Mouse (Mus musculus) liver, embryonic 14.5 days (tissue): ENCODE measurements around the gene Dph3. TPM values are rescaled to one million over a fixed set of nuclear protein-coding genes. Genes with fewer than 3 reads are reported as not detected.
A peak's percentile ranks its signal among the peaks of the same experiment; 100 is the strongest.
"Not testable (repeated sequence)": the region's sequence is repeated elsewhere in the genome, so short reads cannot be mapped to it uniquely, and the experiment has no call there.

ENCODE experiments used
- ATAC-seq: fragments of 200-750 bp; cut with Nextera tagmentation; 2 replicates; pipeline ENCODE4 v1.8.0; 2017; ENCODE audit warnings: moderate number of reproducible peaks, mild to moderate bottlenecking, moderate library complexity; ENCODE audit not compliant: insufficient read depth
- DNase-seq, 3 experiments: peaks; one replicate each; pipeline ENCODE4 v3.0.0-alpha.2; 2012 to 2013; ENCODE audit warnings: low read depth in 3 of 3, low spot score in 3 of 3
- H3K27ac ChIP-seq: fragments of 300-500 bp; sonication (generic); 2 replicates; pipeline ENCODE4 v1.5.1; 2014; ENCODE audit warnings: moderate library complexity, mild to moderate bottlenecking, control low read depth, inconsistent platforms
- H3K27me3 ChIP-seq: fragments of 300-500 bp; sonication (generic); 2 replicates; pipeline ENCODE4 v1.6.1; 2014; ENCODE audit warnings: mild to moderate bottlenecking, low read length, moderate library complexity; ENCODE audit not compliant: control insufficient read depth, insufficient read depth
- H3K36me3 ChIP-seq: fragments of 300-500 bp; sonication (generic); replicated peaks from 2 replicates; pipeline ENCODE4 v1.6.1; 2014; ENCODE audit warnings: low read depth; ENCODE audit not compliant: control insufficient read depth, insufficient read depth
- H3K4me1 ChIP-seq, 2 experiments: fragments of 200-500 bp in 1 of 2; fragments of 300-500 bp in 1 of 2; sonication (generic) in 1 of 2; replicated peaks; 2 replicates each; pipeline ENCODE4 v1.6.1; 2012 to 2014; ENCODE audit warnings: antibody characterized with exemption in 1 of 2, inconsistent platforms in 1 of 2, low read length in 1 of 2; ENCODE audit not compliant: control insufficient read depth in 2 of 2, insufficient read depth in 2 of 2
- H3K4me2 ChIP-seq: fragments of 300-500 bp; sonication (generic); 2 replicates; pipeline ENCODE4 v1.6.1; 2014; ENCODE audit warnings: low read depth, mild to moderate bottlenecking, control low read depth, moderate library complexity
- H3K4me3 ChIP-seq, 2 experiments: fragments of 200-500 bp in 1 of 2; fragments of 300-500 bp in 1 of 2; sonication (generic) in 1 of 2; 2 replicates each; pipeline ENCODE4 v1.5.1; 2012 to 2014; ENCODE audit warnings: low read depth in 2 of 2, low read length in 2 of 2, mild to moderate bottlenecking in 2 of 2, control low read depth in 1 of 2, inconsistent platforms in 1 of 2, moderate library complexity in 1 of 2; ENCODE audit not compliant: insufficient read depth in 1 of 2
- H3K9ac ChIP-seq: fragments of 300-500 bp; sonication (generic); replicated peaks from 2 replicates; pipeline ENCODE4 v1.6.1; 2014; ENCODE audit warnings: mild to moderate bottlenecking, control low read depth, moderate library complexity
- H3K9me3 ChIP-seq: fragments of 300-500 bp; sonication (generic); 2 replicates; pipeline ENCODE4 v1.6.1; 2016; ENCODE audit warnings: low read length, mixed read lengths; ENCODE audit not compliant: control insufficient read depth
- CTCF ChIP-seq: IDR thresholded peaks from 2 replicates; pipeline ENCODE4 v1.5.1; 2016; ENCODE audit warnings: antibody characterized with exemption, low read depth, control low read depth
- EP300 ChIP-seq: IDR thresholded peaks from 2 replicates; pipeline ENCODE4 v1.6.1; 2016; ENCODE audit warnings: antibody characterized with exemption, low read depth
- WGBS: fragments of 180-500 bp; shearing (Covaris S2); extraction: QIAGEN DNeasy Blood & Tissue Kit; methylation state at CpG from one replicate; pipeline ENCODE4 v1.1.7; 2014; ENCODE audit not compliant: insufficient replicate concordance; 5-methylcytosine and 5-hydroxymethylcytosine counted together
- polyA plus RNA-seq, 2 experiments: library from polyadenylated mRNA; depleted of rRNA in 1 of 2; stranded (reverse) in 1 of 2; unstranded in 1 of 2; fragments of >200 nt; fragmentation: Nextera tagmentation in 1 of 2; extraction: Ambion mirVana in 1 of 2; gene quantifications; 2 replicates each; pipeline versions ENCODE4 v1.2.1 to v1.2.3; 2012 to 2014

Gene Dph3
- polyA plus RNA-seq, 2 experiments = 29.5 to 87.1 TPM

GRCm38 (mm10) chr14:32087584-32088248 lies 2.2 kb upstream of the Dph3 start:
- DNase-seq, H3K4me1 ChIP-seq, H3K27ac ChIP-seq, H3K4me3 ChIP-seq, ATAC-seq, H3K27me3 ChIP-seq, H3K9ac ChIP-seq, H3K9me3 ChIP-seq, H3K36me3 ChIP-seq: not testable (repeated sequence)
- peak overlapping the region; percentile 86 for H3K4me2 ChIP-seq
- WGBS = 81% methylated on average over 7 of the region's 7 CpGs
- peak; percentile 16; the same call in 1 of the 2 replicates for TF ChIP-seq CTCF

DNA sequence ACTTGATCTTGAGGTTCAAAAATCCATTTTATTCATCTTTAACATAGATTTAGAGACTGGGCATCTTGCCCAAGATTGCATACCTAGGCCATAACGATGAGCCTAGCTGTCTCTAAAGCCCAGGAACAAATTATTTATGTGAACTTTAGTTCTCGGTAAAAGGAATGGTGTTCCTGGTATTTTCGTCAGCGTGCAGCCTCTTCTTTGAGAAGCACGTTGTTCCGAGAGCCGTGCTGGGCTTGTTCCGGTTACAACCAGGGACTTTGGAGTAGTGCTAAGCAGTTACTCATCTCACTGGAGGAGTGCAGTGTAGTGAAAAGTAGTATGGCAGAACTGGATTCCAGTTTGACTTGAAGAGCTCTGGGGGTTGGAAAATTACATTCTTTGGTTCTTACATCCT lies 697 bp upstream of the Dph3 start:
- Histone ChIP-seq H3K4me3 (peak overlapping the region; percentile 78 to 90), H3K4me2 (peak overlapping the region; percentile 86), H3K9me3 (no peaks in the 10 kb centered on the region), H3K36me3 (peaks cover 12% of the 10 kb centered on the region), H3K27ac (peak overlapping the region; percentile 95), H3K9ac (peak overlapping the region; percentile 93), H3K4me1 (peaks cover 8 to 10% of the 10 kb centered on the region in 2 experiments; a peak in 3 of 4 replicates), H3K27me3 (no peaks in the 10 kb centered on the region)
- TF ChIP-seq CTCF (no peak), EP300 (no peak)
- DNase-seq (peak in 2 of 3 experiments; percentile 37 to 68), ATAC-seq (no peak)
- WGBS = 6% methylated on average over 8 of the region's 8 CpGs

GRCm38 (mm10) chr14:32084761-32085485 lies 606 bp downstream of the Dph3 start, which contains the start of gene Oxnad1:
Oxnad1 (plus strand) TSS chr14:32085374.
- Histone ChIP-seq H3K4me1 (peaks cover 8 to 10% of the 10 kb centered on the region in 2 experiments; a peak in 3 of 4 replicates), H3K4me3 (peak within 1 kb of the TSS; percentile 78 to 90), H3K27me3 (no peaks in the 10 kb centered on the region), H3K36me3 (peaks cover 12% of the 10 kb centered on the region), H3K27ac (peak within 1 kb of the TSS; percentile 95), H3K9ac (peak within 1 kb of the TSS; percentile 93), H3K9me3 (no peaks in the 10 kb centered on the region), H3K4me2 (peak within 1 kb of the TSS; percentile 86)
- ATAC-seq (peak; percentile 88), DNase-seq (peak; percentile 77 to 83 (median 79))
- TF ChIP-seq EP300 (no peak), CTCF (no peak)
- WGBS = 1% methylated on average over 22 of the region's 22 CpGs

DNA sequence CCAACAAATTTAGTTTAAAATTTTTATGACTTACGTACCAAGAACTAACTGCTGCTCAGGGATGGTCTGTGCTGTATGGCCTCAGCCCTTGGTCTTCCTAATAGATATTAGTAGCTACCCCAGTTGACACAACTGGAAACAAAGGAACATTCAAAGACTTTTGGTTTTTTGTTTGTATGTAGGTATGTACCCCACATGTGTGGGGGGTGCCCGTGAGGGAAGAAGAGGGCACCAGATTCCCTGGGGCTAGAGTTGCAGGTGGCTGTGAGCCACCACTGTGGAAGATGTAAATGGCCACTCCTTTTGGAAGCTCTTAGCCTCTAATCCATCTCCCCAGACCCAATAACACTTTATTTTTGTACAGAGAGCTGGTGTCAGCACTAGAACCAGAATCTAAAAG lies 2.1 kb downstream of the Dph3 start:
- TF ChIP-seq EP300 (no peak), CTCF (no peak)
- Histone ChIP-seq H3K4me2 (no peak overlapping the region), H3K9me3 (no peaks in the 10 kb centered on the region), H3K9ac (no peak overlapping the region), H3K27ac (no peak overlapping the region), H3K4me3 (no peak overlapping the region), H3K4me1 (peaks cover 8 to 10% of the 10 kb centered on the region in 2 experiments; a peak in 3 of 4 replicates), H3K36me3 (peaks cover 12% of the 10 kb centered on the region), H3K27me3 (no peaks in the 10 kb centered on the region)
- ATAC-seq (no peak), DNase-seq (no peak)
- 80% methylated on average over 2 of the region's 2 CpGs for WGBS

DNA sequence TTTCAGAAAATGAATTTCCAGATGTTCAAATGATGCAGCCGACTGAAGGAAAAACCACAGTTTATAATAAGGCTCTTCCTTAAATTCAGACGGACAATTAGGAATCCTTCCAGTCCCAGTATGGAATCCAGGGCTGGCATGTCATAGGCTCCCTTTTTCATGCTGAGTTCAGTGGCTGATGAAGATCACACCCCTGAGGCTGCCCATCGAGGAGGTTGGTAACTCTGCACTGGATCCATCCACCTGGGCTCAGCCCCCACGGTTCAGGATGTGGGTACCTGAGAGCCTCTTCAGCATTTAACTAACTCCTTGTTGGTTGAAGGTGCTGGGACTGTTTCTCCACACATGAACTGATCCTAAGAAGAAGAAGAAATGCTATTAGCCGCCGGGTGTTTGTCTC lies 2.6 kb downstream of the Dph3 start:
- Histone ChIP-seq H3K4me1 (peaks cover 8 to 10% of the 10 kb centered on the region in 2 experiments; a peak in 3 of 4 replicates), H3K9me3 (no peaks in the 10 kb centered on the region), H3K27ac (no peak overlapping the region), H3K9ac (no peak overlapping the region), H3K36me3 (peaks cover 12% of the 10 kb centered on the region), H3K4me2 (no peak overlapping the region), H3K4me3 (no peak overlapping the region), H3K27me3 (no peaks in the 10 kb centered on the region)
- ATAC-seq (no peak), DNase-seq (no peak)
- 86% methylated on average over 6 of the region's 6 CpGs for WGBS
- TF ChIP-seq CTCF (no peak), EP300 (no peak)
